Mouse (Mus musculus): ENCODE data around the gene Pkd1l2. TPM values are rescaled to one million over a fixed set of nuclear protein-coding genes. Genes with fewer than 3 reads are reported as not detected.

Gene Pkd1l2
- polyA plus RNA-seq, 1 experiment, result 0.16 TPM

GRCm38 (mm10) chr8:116946851-116947250 is 135.4 kb downstream of the Pkd1l2 start:
- DNase-seq, result no peak
- 79% methylated on average over 6 of the region's 6 CpGs for WGBS
- Histone ChIP-seq H3K27ac (ENCODE audit: control insufficient read depth, insufficient read depth, low read length) (no peak overlapping the region), H3K4me1 (replicated peaks; ENCODE audit: control insufficient read depth, insufficient read depth, low read length) (peaks cover 33% of the 10 kb centered on the region), H3K36me3 (ENCODE audit: control insufficient read depth, insufficient read depth, low read length) (no peaks in the 10 kb centered on the region), H3K4me3 (ENCODE audit: control insufficient read depth, insufficient read depth, low read length) (peak overlapping the region; percentile 33; the same call in 1 of the 2 replicates), H3K27me3 (ENCODE audit: control insufficient read depth, insufficient read depth, low read length) (no peaks in the 10 kb centered on the region)
- no peak for TF ChIP-seq CTCF (IDR thresholded peaks at IDR 0.05; ENCODE audit: borderline replicate concordance, control insufficient read depth, extremely low read depth, insufficient read depth, low read length, poor library complexity)

GRCm38 (mm10) chr8:116946268-116946838 is 135.9 kb downstream of the Pkd1l2 start:
- WGBS, result 60% methylated on average over 21 of the region's 21 CpGs
- TF ChIP-seq POLR2A (IDR thresholded peaks at IDR 0.05; ENCODE audit: control insufficient read depth, extremely low read depth, insufficient read depth, low read length, poor library complexity), result no peak
- no peak overlapping the region; the same call in 1 of the 2 replicates for H3K27ac ChIP-seq (ENCODE audit: control insufficient read depth, insufficient read depth, low read length)
- no peaks in the 10 kb centered on the region for H3K27me3 ChIP-seq (ENCODE audit: control insufficient read depth, insufficient read depth, low read length)
- no peak for DNase-seq
- peaks cover 31% of the 10 kb centered on the region for H3K4me1 ChIP-seq (replicated peaks; ENCODE audit: control insufficient read depth, insufficient read depth, low read length)
- H3K36me3 ChIP-seq (ENCODE audit: control insufficient read depth, insufficient read depth, low read length), result no peaks in the 10 kb centered on the region
- peak overlapping the region; percentile 33 for H3K4me3 ChIP-seq (ENCODE audit: control insufficient read depth, insufficient read depth, low read length)

Other genes with a start within 250 kb of the Pkd1l2 start
- gene Cmc2, start 161.0 kb downstream of the Pkd1l2 start, polyA plus RNA-seq (2012; rRNA removed), result 16.2 and 18.9 TPM in 2 replicates
- 20.5 and 22.7 TPM in 2 replicates for gene Cenpn, start 160.7 kb downstream of the Pkd1l2 start, polyA plus RNA-seq (2012; rRNA removed)
- gene Atmin, start 139.1 kb downstream of the Pkd1l2 start, polyA plus RNA-seq (2012; rRNA removed), result 20.8 and 28.0 TPM in 2 replicates
- 0.53 and 0.55 TPM in 2 replicates for gene 1700030J22Rik, start 103.5 kb downstream of the Pkd1l2 start, polyA plus RNA-seq (2012; rRNA removed)
- gene Gcsh, start 88.9 kb downstream of the Pkd1l2 start, polyA plus RNA-seq (2012; rRNA removed), result 14.7 and 16.0 TPM in 2 replicates
- gene Bco1, start 13.4 kb upstream of the Pkd1l2 start, polyA plus RNA-seq (2012; rRNA removed), result 0.06 and 0.07 TPM in 2 replicates
- gene Gan, start 75.7 kb upstream of the Pkd1l2 start, polyA plus RNA-seq (2012; rRNA removed), result 6.3 and 7.1 TPM in 2 replicates
- gene Cmip, start 174.6 kb upstream of the Pkd1l2 start, polyA plus RNA-seq (2012; rRNA removed), result 103 and 134 TPM in 2 replicates